In the genomic region with DNA sequence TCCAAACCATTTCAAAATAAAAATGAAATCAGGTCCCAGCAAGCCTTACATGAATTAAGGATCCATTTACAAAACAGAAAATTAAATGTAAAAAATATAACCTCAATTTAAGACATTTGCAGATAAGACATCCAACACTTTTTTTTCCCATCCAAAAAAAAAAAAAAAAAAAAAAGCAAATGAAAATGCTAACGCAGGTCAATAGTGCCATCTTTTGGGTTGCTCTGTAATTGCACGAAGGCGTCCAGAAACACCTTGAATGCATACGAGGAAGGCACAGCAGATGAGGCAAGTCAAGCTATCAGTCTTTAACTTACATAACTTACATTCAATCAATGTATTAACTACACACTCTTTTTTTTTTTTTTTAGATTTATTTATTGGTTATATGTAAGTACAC, we compare ENCODE assay signal across 8 mouse cellular contexts. TPM values are rescaled to one million over a fixed set of nuclear protein-coding genes. Genes with fewer than 3 reads are reported as not detected.
DNase-seq lines count a peak whose midpoint lies in the region; ATAC-seq lines count a peak whose summit lies in the region.

No protein-coding gene starts in this region.

- no peak overlapping the region for H3K4me2 ChIP-seq in limb, embryonic 11.5 days (ENCODE audit: low read depth, severe bottlenecking)

- no peak overlapping the region for H3K9ac ChIP-seq in limb, embryonic 11.5 days (ENCODE audit: low read length)

- no peaks in the 10 kb centered on the region for H3K27me3 ChIP-seq in limb, embryonic 11.5 days (ENCODE audit: control insufficient read depth, insufficient read depth, low read length)
- no peaks in the 10 kb centered on the region for H3K27me3 ChIP-seq in limb, embryonic 10.5 days (ENCODE audit: low read depth, poor library complexity, severe bottlenecking)

- 44% methylated on average over 4 of the region's 4 CpGs for WGBS in limb, embryonic 11.5 days
- WGBS in limb, embryonic 10.5 days: 50% methylated on average over 4 of the region's 4 CpGs

- no peak overlapping the region for H3K27ac ChIP-seq in limb, embryonic 11.5 days (replicated peaks; ENCODE audit: low read depth, low read length)
- no peak overlapping the region for H3K27ac ChIP-seq in limb, embryonic 10.5 days

- no peak overlapping the region for H3K4me3 ChIP-seq in limb, embryonic 11.5 days (ENCODE audit: low read depth, low read length)
- no peak overlapping the region for H3K4me3 ChIP-seq in limb, embryonic 10.5 days

- peak; percentile 6 for DNase-seq in adrenal gland, adult 8-10 months
- no peak for DNase-seq in adrenal gland, postnatal 4 days (ENCODE audit: low spot score in 2 of 2)
- DNase-seq in limb, embryonic 11.5 days (ENCODE audit: low spot score): peak; percentile 61
- DNase-seq in limb, embryonic 10.5 days (ENCODE audit: low spot score): no peak
- DNase-seq in adrenal gland, postnatal 10 days: peak; percentile 40
- peak; percentile 55 for DNase-seq in forelimb bud, embryonic 11.5 days (ENCODE audit: low read depth, low spot score)
- peak; percentile 7 to 21 for DNase-seq in lung, adult 18-20 months
- peak; percentile 58 for DNase-seq in thymus, postnatal 4 days

- 0 out of 2 replicates have a peak, but pooled peaks cover 2% of the 10 kb centered on the region for H3K36me3 ChIP-seq in limb, embryonic 11.5 days (ENCODE audit: control insufficient read depth, insufficient read depth, low read length)
- peaks cover 25% of the 10 kb centered on the region for H3K36me3 ChIP-seq in limb, embryonic 10.5 days

- ATAC-seq in limb, embryonic 11.5 days (ENCODE audit: insufficient number of reproducible peaks, low FRiP score, low TSS enrichment, low read depth): no peak

- H3K4me1 ChIP-seq in limb, embryonic 11.5 days (ENCODE audit: control insufficient read depth, insufficient read depth, low read length): no peaks in the 10 kb centered on the region
- H3K4me1 ChIP-seq in limb, embryonic 10.5 days: no peaks in the 10 kb centered on the region

- H3K9me3 ChIP-seq in limb, embryonic 11.5 days (ENCODE audit: control insufficient read depth, low read length): no peaks in the 10 kb centered on the region
- no peaks in the 10 kb centered on the region for H3K9me3 ChIP-seq in limb, embryonic 10.5 days (replicated peaks)

RNA-seq across cellular contexts. Expression of a gene that starts 20.3 kb away (rescaled TPM):
- 10 to 100 TPM; 21.4 to 36.6 (median 31.2) TPM for total RNA-seq in adrenal gland, adult 8-10 months (2022)
- total RNA-seq in adrenal gland, postnatal 4 days (2021): 10 to 100 TPM; 31.9 to 34.3 TPM
- polyA plus RNA-seq in limb, embryonic 11.5 days (2014; fragmentation: Nextera tagmentation; extraction: Ambion mirVana): 34.0 and 39.2 TPM in 2 replicates
- 33.3 and 34.8 TPM in 2 replicates for polyA plus RNA-seq in limb, embryonic 10.5 days (2016; fragmentation: Nextera tagmentation; extraction: Ambion mirVana)
- 10 to 100 TPM; 21.3 to 34.2 TPM for total RNA-seq in adrenal gland, postnatal 10 days (2021)

Comparison
In these comparisons a context has a peak if more than half of its experiments do, and no peak if none do; other contexts are left out.
1. DNase-seq: peak in adrenal gland, adult 8-10 months (single experiment), limb, embryonic 11.5 days (single experiment), adrenal gland, postnatal 10 days (single experiment), forelimb bud, embryonic 11.5 days (single experiment), lung, adult 18-20 months (2 of 2) and thymus, postnatal 4 days (single experiment); none in adrenal gland, postnatal 4 days (0 of 2) and limb, embryonic 10.5 days (single experiment).